Mouse (Mus musculus): ENCODE measurements around the gene Tnfrsf1b.

Gene Tnfrsf1b

GRCm38 (mm10) chr4:145257751-145258434, 11.2 kb upstream of the Tnfrsf1b start:
- DNase-seq (ENCODE audit: extremely low spot score, low read depth, low spot score), result no peak

GRCm38 (mm10) chr4:145256144-145256543, 9.5 kb upstream of the Tnfrsf1b start:
- no peak for DNase-seq (ENCODE audit: extremely low spot score, low read depth, low spot score)

GRCm38 (mm10) chr4:145254418-145254817, 7.7 kb upstream of the Tnfrsf1b start:
- DNase-seq (ENCODE audit: extremely low spot score, low read depth, low spot score), result no peak

- no peak for DNase-seq (ENCODE audit: extremely low spot score, low read depth, low spot score)
Measured at GRCm38 (mm10) chr4:145252611-145253010, 5.9 kb upstream of the Tnfrsf1b start.

- DNase-seq (ENCODE audit: extremely low spot score, low read depth, low spot score), result no peak
Measured at GRCm38 (mm10) chr4:145251546-145251945, 4.9 kb upstream of the Tnfrsf1b start.

- DNase-seq (ENCODE audit: extremely low spot score, low read depth, low spot score), result no peak
Measured at GRCm38 (mm10) chr4:145250002-145250401, 3.3 kb upstream of the Tnfrsf1b start.

GRCm38 (mm10) chr4:145247556-145247955, 886 bp upstream of the Tnfrsf1b start:
- DNase-seq (ENCODE audit: extremely low spot score, low read depth, low spot score), result no peak

GRCm38 (mm10) chr4:145245581-145245980, 1.1 kb downstream of the Tnfrsf1b start:
- DNase-seq (ENCODE audit: extremely low spot score, low read depth, low spot score), result no peak

GRCm38 (mm10) chr4:145244676-145245075, 2.0 kb downstream of the Tnfrsf1b start:
- DNase-seq (ENCODE audit: extremely low spot score, low read depth, low spot score), result no peak

GRCm38 (mm10) chr4:145242719-145243350, 3.8 kb downstream of the Tnfrsf1b start:
- no peak for DNase-seq (ENCODE audit: extremely low spot score, low read depth, low spot score)

GRCm38 (mm10) chr4:145240723-145241231, 5.9 kb downstream of the Tnfrsf1b start:
- no peak for DNase-seq (ENCODE audit: extremely low spot score, low read depth, low spot score)

GRCm38 (mm10) chr4:145239049-145239830, 7.4 kb downstream of the Tnfrsf1b start:
- no peak for DNase-seq (ENCODE audit: extremely low spot score, low read depth, low spot score)

- DNase-seq (ENCODE audit: extremely low spot score, low read depth, low spot score), result no peak
Measured at GRCm38 (mm10) chr4:145236027-145236426, 10.6 kb downstream of the Tnfrsf1b start.

- DNase-seq (ENCODE audit: extremely low spot score, low read depth, low spot score), result no peak
Measured at GRCm38 (mm10) chr4:145233487-145234228, 13.0 kb downstream of the Tnfrsf1b start.

- no peak for DNase-seq (ENCODE audit: extremely low spot score, low read depth, low spot score)
Measured at GRCm38 (mm10) chr4:145231732-145232131, 14.9 kb downstream of the Tnfrsf1b start.

- no peak for DNase-seq (ENCODE audit: extremely low spot score, low read depth, low spot score)
Measured at GRCm38 (mm10) chr4:145230647-145231046, 16.0 kb downstream of the Tnfrsf1b start.

- DNase-seq (ENCODE audit: extremely low spot score, low read depth, low spot score), result no peak
Measured at GRCm38 (mm10) chr4:145229524-145230163, 17.0 kb downstream of the Tnfrsf1b start.

- DNase-seq (ENCODE audit: extremely low spot score, low read depth, low spot score), result no peak
Measured at GRCm38 (mm10) chr4:145229051-145229450, 17.6 kb downstream of the Tnfrsf1b start.

- no peak for DNase-seq (ENCODE audit: extremely low spot score, low read depth, low spot score)
Measured at GRCm38 (mm10) chr4:145224613-145225012, 22.1 kb downstream of the Tnfrsf1b start.

GRCm38 (mm10) chr4:145222064-145222463, 24.6 kb downstream of the Tnfrsf1b start:
- no peak for DNase-seq (ENCODE audit: extremely low spot score, low read depth, low spot score)

All from hindlimb bud, embryonic 11.5 days (tissue).